Mouse (Mus musculus): ENCODE results near the gene Trim65. TPM values are rescaled to one million over a fixed set of nuclear protein-coding genes. Genes with fewer than 3 reads are reported as not detected.

The Trim65 gene
- polyA plus RNA-seq, 1 experiment from 2014 or later: 1.2 TPM

GRCm38 (mm10) chr11:116161312-116161711, 30.4 kb upstream of the Trim65 start:
- no peak for ATAC-seq
- H3K9me3 ChIP-seq (ENCODE audit: low read length): no peaks in the 10 kb centered on the region
- DNase-seq: no peak
- TF ChIP-seq EP300 (IDR thresholded peaks at IDR 0.05; ENCODE audit: low read depth): no peak
- no peak for TF ChIP-seq CTCF (IDR thresholded peaks at IDR 0.05; ENCODE audit: low read depth)
- WGBS (ENCODE audit: insufficient replicate concordance): 67% methylated on average over 12 of the region's 12 CpGs
- H3K4me2 ChIP-seq (ENCODE audit: low read depth, low read length): no peak overlapping the region
- no peak overlapping the region for H3K27ac ChIP-seq (ENCODE audit: low read depth)
- H3K4me3 ChIP-seq (ENCODE audit: low read depth, low read length): no peak overlapping the region
- no peaks in the 10 kb centered on the region for H3K27me3 ChIP-seq (ENCODE audit: insufficient read depth, low read length)
- no peak overlapping the region for H3K9ac ChIP-seq (replicated peaks)
- H3K36me3 ChIP-seq (replicated peaks; ENCODE audit: insufficient read depth, low read length): peaks cover 15% of the 10 kb centered on the region
- H3K4me1 ChIP-seq (ENCODE audit: insufficient read depth): no peaks in the 10 kb centered on the region

GRCm38 (mm10) chr11:116150960-116151359, 20.0 kb upstream of the Trim65 start:
- TF ChIP-seq CTCF (IDR thresholded peaks at IDR 0.05; ENCODE audit: low read depth): no peak
- TF ChIP-seq EP300 (IDR thresholded peaks at IDR 0.05; ENCODE audit: low read depth): no peak
- DNase-seq (no peak), ATAC-seq (peak; percentile 86)
- H3K4me3 ChIP-seq (ENCODE audit: low read depth, low read length): no peak overlapping the region
- peak overlapping the region; percentile 55 for H3K27ac ChIP-seq (ENCODE audit: low read depth)
- 71% methylated on average over 2 of the region's 2 CpGs for WGBS (ENCODE audit: insufficient replicate concordance)
- H3K4me2 ChIP-seq (ENCODE audit: low read depth, low read length): peak overlapping the region; percentile 26; the same call in 1 of the 2 replicates
- no peaks in the 10 kb centered on the region for H3K9me3 ChIP-seq (ENCODE audit: low read length)
- peaks cover 14% of the 10 kb centered on the region for H3K4me1 ChIP-seq (ENCODE audit: insufficient read depth)
- H3K36me3 ChIP-seq (replicated peaks; ENCODE audit: insufficient read depth, low read length): peaks cover 33% of the 10 kb centered on the region
- no peak overlapping the region for H3K9ac ChIP-seq (replicated peaks)
- H3K27me3 ChIP-seq (ENCODE audit: insufficient read depth, low read length): no peaks in the 10 kb centered on the region

- Histone ChIP-seq H3K9ac (replicated peaks) (no peak overlapping the region), H3K27ac (ENCODE audit: low read depth) (no peak overlapping the region), H3K27me3 (ENCODE audit: insufficient read depth, low read length) (no peaks in the 10 kb centered on the region), H3K36me3 (replicated peaks; ENCODE audit: insufficient read depth, low read length) (peaks cover 27% of the 10 kb centered on the region), H3K9me3 (ENCODE audit: low read length) (no peaks in the 10 kb centered on the region), H3K4me2 (ENCODE audit: low read depth, low read length) (no peak overlapping the region), H3K4me1 (ENCODE audit: insufficient read depth) (peaks cover 14% of the 10 kb centered on the region), H3K4me3 (ENCODE audit: low read depth, low read length) (no peak overlapping the region)
- WGBS (ENCODE audit: insufficient replicate concordance): 90% methylated on average over 6 of the region's 6 CpGs
- TF ChIP-seq EP300 (IDR thresholded peaks at IDR 0.05; ENCODE audit: low read depth) (no peak), CTCF (IDR thresholded peaks at IDR 0.05; ENCODE audit: low read depth) (no peak)
- no peak for ATAC-seq
- no peak for DNase-seq
Measured at GRCm38 (mm10) chr11:116149341-116149740, 18.4 kb upstream of the Trim65 start.

- Histone ChIP-seq H3K36me3 (replicated peaks; ENCODE audit: insufficient read depth, low read length) (peaks cover 22% of the 10 kb centered on the region), H3K4me2 (ENCODE audit: low read depth, low read length) (no peak overlapping the region), H3K27me3 (ENCODE audit: insufficient read depth, low read length) (no peaks in the 10 kb centered on the region), H3K4me1 (ENCODE audit: insufficient read depth) (peaks cover 14% of the 10 kb centered on the region), H3K4me3 (ENCODE audit: low read depth, low read length) (no peak overlapping the region), H3K9me3 (ENCODE audit: low read length) (no peaks in the 10 kb centered on the region), H3K9ac (replicated peaks) (no peak overlapping the region), H3K27ac (ENCODE audit: low read depth) (no peak overlapping the region)
- TF ChIP-seq EP300 (IDR thresholded peaks at IDR 0.05; ENCODE audit: low read depth): no peak
- ATAC-seq: no peak
- WGBS (ENCODE audit: insufficient replicate concordance): 85% methylated on average over 20 of the region's 20 CpGs
- no peak for DNase-seq
Measured at GRCm38 (mm10) chr11:116148761-116149221, 17.9 kb upstream of the Trim65 start.

- H3K4me2 ChIP-seq (ENCODE audit: low read depth, low read length): no peak overlapping the region
- H3K9me3 ChIP-seq (ENCODE audit: low read length): no peaks in the 10 kb centered on the region
- peaks cover 13% of the 10 kb centered on the region for H3K36me3 ChIP-seq (replicated peaks; ENCODE audit: insufficient read depth, low read length)
- H3K4me3 ChIP-seq (ENCODE audit: low read depth, low read length): no peak overlapping the region
- ATAC-seq (no peak), DNase-seq (no peak)
- no peaks in the 10 kb centered on the region for H3K27me3 ChIP-seq (ENCODE audit: insufficient read depth, low read length)
- WGBS (ENCODE audit: insufficient replicate concordance): 80% methylated on average over 25 of the region's 25 CpGs
- TF ChIP-seq CTCF (IDR thresholded peaks at IDR 0.05; ENCODE audit: low read depth) (no peak), EP300 (IDR thresholded peaks at IDR 0.05; ENCODE audit: low read depth) (no peak)
- peaks cover 26% of the 10 kb centered on the region for H3K4me1 ChIP-seq (ENCODE audit: insufficient read depth)
- no peak overlapping the region for H3K9ac ChIP-seq (replicated peaks)
- H3K27ac ChIP-seq (ENCODE audit: low read depth): peak overlapping the region; percentile 30; the same call in 1 of the 2 replicates
Measured at GRCm38 (mm10) chr11:116146294-116146985, 15.5 kb upstream of the Trim65 start.

- no peak for ATAC-seq
Measured at GRCm38 (mm10) chr11:116145481-116146293, 14.8 kb upstream of the Trim65 start.

More at GRCm38 (mm10) chr11:116145481-116146293, 14.8 kb upstream of the Trim65 start:
- Histone ChIP-seq H3K27ac (ENCODE audit: low read depth) (peak overlapping the region; percentile 30; the same call in 1 of the 2 replicates), H3K4me3 (ENCODE audit: low read depth, low read length) (no peak overlapping the region), H3K4me1 (ENCODE audit: insufficient read depth) (peaks cover 22% of the 10 kb centered on the region), H3K9ac (replicated peaks) (no peak overlapping the region), H3K36me3 (replicated peaks; ENCODE audit: insufficient read depth, low read length) (peaks cover 12% of the 10 kb centered on the region), H3K4me2 (ENCODE audit: low read depth, low read length) (no peak overlapping the region), H3K27me3 (ENCODE audit: insufficient read depth, low read length) (no peaks in the 10 kb centered on the region), H3K9me3 (ENCODE audit: low read length) (no peaks in the 10 kb centered on the region)
- TF ChIP-seq EP300 (IDR thresholded peaks at IDR 0.05; ENCODE audit: low read depth): no peak
- TF ChIP-seq CTCF (IDR thresholded peaks at IDR 0.05; ENCODE audit: low read depth): no peak
- WGBS (ENCODE audit: insufficient replicate concordance): 81% methylated on average over 18 of the region's 18 CpGs
- no peak for DNase-seq
